Mouse (Mus musculus) spleen, postnatal 36 days (tissue): ENCODE data around the gene Ksr2.
"Not testable (repeated sequence)": the region's sequence is repeated elsewhere in the genome, so short reads cannot be mapped to it uniquely, and the experiment has no call there.

ENCODE experiments used
- DNase-seq, 2 experiments: peaks; one replicate each; pipeline ENCODE4 v3.0.0; 2022; ENCODE audit warnings: low spot score in 2 of 2, mixed read lengths in 1 of 2

Gene Ksr2

GRCm38 (mm10) chr5:117614331-117615024, 200.7 kb downstream of the Ksr2 start:
- DNase-seq = peak; percentile 4 to 10

GRCm38 (mm10) chr5:117620292-117620691, 206.5 kb downstream of the Ksr2 start:
- DNase-seq = no peak

- no peak for DNase-seq
Observed at GRCm38 (mm10) chr5:117622221-117622620, 208.4 kb downstream of the Ksr2 start.

GRCm38 (mm10) chr5:117623206-117623605, 209.4 kb downstream of the Ksr2 start:
- not testable (repeated sequence) for DNase-seq

GRCm38 (mm10) chr5:117626907-117627306, 213.1 kb downstream of the Ksr2 start:
- DNase-seq = no peak

GRCm38 (mm10) chr5:117628351-117628750, 214.6 kb downstream of the Ksr2 start:
- DNase-seq = no peak

GRCm38 (mm10) chr5:117629570-117629969, 215.8 kb downstream of the Ksr2 start:
- DNase-seq = no peak

- no peak for DNase-seq
Observed at GRCm38 (mm10) chr5:117635211-117635610, 221.4 kb downstream of the Ksr2 start.

- no peak for DNase-seq
Observed at GRCm38 (mm10) chr5:117635838-117636237, 222.0 kb downstream of the Ksr2 start.

GRCm38 (mm10) chr5:117641585-117641984, 227.8 kb downstream of the Ksr2 start:
- no peak for DNase-seq

GRCm38 (mm10) chr5:117651238-117651886, 237.6 kb downstream of the Ksr2 start:
- no peak for DNase-seq

- DNase-seq = no peak
Observed at GRCm38 (mm10) chr5:117658641-117659040, 244.8 kb downstream of the Ksr2 start.

- DNase-seq = no peak
Observed at GRCm38 (mm10) chr5:117659596-117659995, 245.8 kb downstream of the Ksr2 start.

- DNase-seq = no peak
Observed at GRCm38 (mm10) chr5:117665181-117665580, 251.4 kb downstream of the Ksr2 start.

- no peak for DNase-seq
Observed at GRCm38 (mm10) chr5:117667314-117667713, 253.5 kb downstream of the Ksr2 start.

GRCm38 (mm10) chr5:117669265-117669664, 255.5 kb downstream of the Ksr2 start:
- no peak for DNase-seq

- DNase-seq = no peak
Observed at GRCm38 (mm10) chr5:117669843-117670242, 256.0 kb downstream of the Ksr2 start.

GRCm38 (mm10) chr5:117671362-117671761, 257.6 kb downstream of the Ksr2 start:
- DNase-seq = no peak

GRCm38 (mm10) chr5:117675840-117676239, 262.0 kb downstream of the Ksr2 start:
- DNase-seq = no peak

- DNase-seq = no peak
Observed at GRCm38 (mm10) chr5:117677231-117677630, 263.4 kb downstream of the Ksr2 start.

- DNase-seq = no peak
Observed at GRCm38 (mm10) chr5:117678371-117678770, 264.6 kb downstream of the Ksr2 start.

GRCm38 (mm10) chr5:117682226-117682625, 268.4 kb downstream of the Ksr2 start:
- DNase-seq = no peak

- DNase-seq = no peak
Observed at GRCm38 (mm10) chr5:117684491-117684890, 270.7 kb downstream of the Ksr2 start.
